Mouse (Mus musculus): ENCODE data around the gene Rnf111. TPM values are rescaled to one million over a fixed set of nuclear protein-coding genes. Genes with fewer than 3 reads are reported as not detected.

Gene Rnf111
- polyA plus RNA-seq, 1 experiment from 2014 or later, result 24.3 TPM

GRCm38 (mm10) chr9:70523813-70524212, 20.3 kb upstream of the Rnf111 start:
- H3K4me2 ChIP-seq, result no peak overlapping the region
- no peaks in the 10 kb centered on the region for H3K4me1 ChIP-seq
- H3K4me3 ChIP-seq (replicated peaks), result no peak overlapping the region
- H3K9me3 ChIP-seq, result no peaks in the 10 kb centered on the region
- no peak overlapping the region for H3K9ac ChIP-seq
- H3K36me3 ChIP-seq, result no peaks in the 10 kb centered on the region
- WGBS, result 86% methylated on average over 3 of the region's 3 CpGs
- H3K27me3 ChIP-seq (replicated peaks), result no peaks in the 10 kb centered on the region
- ATAC-seq (ENCODE audit: insufficient read depth, low FRiP score, low read depth), result no peak
- no peak overlapping the region for H3K27ac ChIP-seq

GRCm38 (mm10) chr9:70520651-70521050, 17.1 kb upstream of the Rnf111 start:
- Histone ChIP-seq H3K9ac (no peak overlapping the region), H3K4me3 (replicated peaks) (no peak overlapping the region), H3K36me3 (no peaks in the 10 kb centered on the region), H3K4me1 (no peaks in the 10 kb centered on the region), H3K4me2 (no peak overlapping the region), H3K27ac (no peak overlapping the region), H3K9me3 (no peaks in the 10 kb centered on the region), H3K27me3 (replicated peaks) (no peaks in the 10 kb centered on the region)
- ATAC-seq (ENCODE audit: insufficient read depth, low FRiP score, low read depth), result no peak
- WGBS, result 79% methylated on average over 3 of the region's 3 CpGs

GRCm38 (mm10) chr9:70511681-70512080, 8.2 kb upstream of the Rnf111 start:
- Histone ChIP-seq H3K9me3 (no peaks in the 10 kb centered on the region), H3K36me3 (no peaks in the 10 kb centered on the region), H3K4me2 (no peak overlapping the region), H3K27ac (no peak overlapping the region), H3K9ac (no peak overlapping the region), H3K4me3 (replicated peaks) (no peak overlapping the region), H3K4me1 (no peaks in the 10 kb centered on the region), H3K27me3 (replicated peaks) (no peaks in the 10 kb centered on the region)
- no peak for ATAC-seq (ENCODE audit: insufficient read depth, low FRiP score, low read depth)
- 68% methylated on average over 7 of the region's 7 CpGs for WGBS

- no peak overlapping the region for H3K9ac ChIP-seq
- H3K4me1 ChIP-seq, result no peaks in the 10 kb centered on the region
- H3K9me3 ChIP-seq, result no peaks in the 10 kb centered on the region
- no peak overlapping the region for H3K4me3 ChIP-seq (replicated peaks)
- H3K36me3 ChIP-seq, result no peaks in the 10 kb centered on the region
- no peak overlapping the region for H3K4me2 ChIP-seq
- 52% methylated on average over 10 of the region's 10 CpGs for WGBS
- no peak for ATAC-seq (ENCODE audit: insufficient read depth, low FRiP score, low read depth)
- no peaks in the 10 kb centered on the region for H3K27me3 ChIP-seq (replicated peaks)
- no peak overlapping the region for H3K27ac ChIP-seq
These were observed 7.6 kb upstream of the Rnf111 start for GRCm38 (mm10) chr9:70510998-70511583.

- 61% methylated on average over 4 of the region's 4 CpGs for WGBS
- no peak overlapping the region for H3K4me2 ChIP-seq
- no peak overlapping the region for H3K9ac ChIP-seq
- H3K4me3 ChIP-seq (replicated peaks), result no peak overlapping the region
- H3K9me3 ChIP-seq, result no peaks in the 10 kb centered on the region
- H3K27me3 ChIP-seq (replicated peaks), result no peaks in the 10 kb centered on the region
- H3K4me1 ChIP-seq, result no peaks in the 10 kb centered on the region
- H3K36me3 ChIP-seq, result no peaks in the 10 kb centered on the region
- H3K27ac ChIP-seq, result no peak overlapping the region
- no peak for ATAC-seq (ENCODE audit: insufficient read depth, low FRiP score, low read depth)
These were observed 6.5 kb upstream of the Rnf111 start for GRCm38 (mm10) chr9:70509906-70510525.

GRCm38 (mm10) chr9:70506787-70507186, 3.3 kb upstream of the Rnf111 start:
- Histone ChIP-seq H3K36me3 (no peaks in the 10 kb centered on the region), H3K27ac (no peak overlapping the region), H3K4me3 (replicated peaks) (no peak overlapping the region), H3K9ac (no peak overlapping the region), H3K27me3 (replicated peaks) (no peaks in the 10 kb centered on the region), H3K4me1 (peaks cover 6% of the 10 kb centered on the region; the same call in 1 of the 2 replicates), H3K9me3 (no peaks in the 10 kb centered on the region), H3K4me2 (no peak overlapping the region)
- no peak for ATAC-seq (ENCODE audit: insufficient read depth, low FRiP score, low read depth)
- 74% methylated on average over 8 of the region's 8 CpGs for WGBS

- no peak for ATAC-seq (ENCODE audit: insufficient read depth, low FRiP score, low read depth)
- H3K4me2 ChIP-seq, result no peak overlapping the region
- H3K27me3 ChIP-seq (replicated peaks), result no peaks in the 10 kb centered on the region
- H3K27ac ChIP-seq, result no peak overlapping the region
- H3K9me3 ChIP-seq, result no peaks in the 10 kb centered on the region
- peaks cover 6% of the 10 kb centered on the region; the same call in 1 of the 2 replicates for H3K4me1 ChIP-seq
- H3K36me3 ChIP-seq, result no peaks in the 10 kb centered on the region
- no peak overlapping the region for H3K9ac ChIP-seq
- no peak overlapping the region for H3K4me3 ChIP-seq (replicated peaks)
- 61% methylated on average over 2 of the region's 2 CpGs for WGBS
These were observed 2.7 kb upstream of the Rnf111 start for GRCm38 (mm10) chr9:70506186-70506585.

GRCm38 (mm10) chr9:70503015-70503603, 416 bp downstream of the Rnf111 start:
- Histone ChIP-seq H3K4me1 (peaks cover 6% of the 10 kb centered on the region; the same call in 1 of the 2 replicates), H3K4me2 (peak overlapping the region; percentile 52), H3K9me3 (no peaks in the 10 kb centered on the region), H3K27ac (peak overlapping the region; percentile 99), H3K4me3 (replicated peaks) (peak overlapping the region; percentile 99), H3K9ac (peak overlapping the region; percentile 99), H3K27me3 (replicated peaks) (no peaks in the 10 kb centered on the region), H3K36me3 (no peaks in the 10 kb centered on the region)
- WGBS, result 1% methylated on average over 61 of the region's 70 CpGs
- peak; percentile 84 for ATAC-seq (ENCODE audit: insufficient read depth, low FRiP score, low read depth)

- Histone ChIP-seq H3K27ac (peak overlapping the region; percentile 99), H3K4me1 (peaks cover 6% of the 10 kb centered on the region; the same call in 1 of the 2 replicates), H3K4me2 (peak overlapping the region; percentile 52), H3K9me3 (no peaks in the 10 kb centered on the region), H3K4me3 (replicated peaks) (peak overlapping the region; percentile 99), H3K27me3 (replicated peaks) (no peaks in the 10 kb centered on the region), H3K9ac (peak overlapping the region; percentile 99), H3K36me3 (no peaks in the 10 kb centered on the region)
- ATAC-seq (ENCODE audit: insufficient read depth, low FRiP score, low read depth), result no peak
- WGBS, result 31% methylated on average over 10 of the region's 10 CpGs
These were observed 1.1 kb downstream of the Rnf111 start for GRCm38 (mm10) chr9:70502284-70503014.

- no peak overlapping the region for H3K9ac ChIP-seq
- no peaks in the 10 kb centered on the region for H3K4me1 ChIP-seq
- no peaks in the 10 kb centered on the region for H3K9me3 ChIP-seq
- no peak for ATAC-seq (ENCODE audit: insufficient read depth, low FRiP score, low read depth)
- no peak overlapping the region for H3K4me3 ChIP-seq (replicated peaks)
- H3K36me3 ChIP-seq, result no peaks in the 10 kb centered on the region
- H3K27me3 ChIP-seq (replicated peaks), result no peaks in the 10 kb centered on the region
- no peak overlapping the region for H3K4me2 ChIP-seq
- H3K27ac ChIP-seq, result no peak overlapping the region
These were observed 6.5 kb downstream of the Rnf111 start for GRCm38 (mm10) chr9:70496990-70497389.

- no peak overlapping the region for H3K4me3 ChIP-seq (replicated peaks)
- no peaks in the 10 kb centered on the region for H3K27me3 ChIP-seq (replicated peaks)
- H3K36me3 ChIP-seq, result no peaks in the 10 kb centered on the region
- no peaks in the 10 kb centered on the region for H3K9me3 ChIP-seq
- 82% methylated on average over 2 of the region's 2 CpGs for WGBS
- H3K4me2 ChIP-seq, result no peak overlapping the region
- H3K27ac ChIP-seq, result no peak overlapping the region
- no peaks in the 10 kb centered on the region for H3K4me1 ChIP-seq
- no peak for ATAC-seq (ENCODE audit: insufficient read depth, low FRiP score, low read depth)
- H3K9ac ChIP-seq, result no peak overlapping the region
These were observed 10.5 kb downstream of the Rnf111 start for GRCm38 (mm10) chr9:70493038-70493437.

GRCm38 (mm10) chr9:70491176-70491575, 12.3 kb downstream of the Rnf111 start:
- Histone ChIP-seq H3K4me3 (replicated peaks) (no peak overlapping the region), H3K9me3 (no peaks in the 10 kb centered on the region), H3K27ac (no peak overlapping the region), H3K4me1 (no peaks in the 10 kb centered on the region), H3K27me3 (replicated peaks) (no peaks in the 10 kb centered on the region), H3K9ac (no peak overlapping the region), H3K36me3 (no peaks in the 10 kb centered on the region), H3K4me2 (no peak overlapping the region)
- no peak for ATAC-seq (ENCODE audit: insufficient read depth, low FRiP score, low read depth)
- 84% methylated on average over 1 of the region's 1 CpGs for WGBS
